Mouse (Mus musculus) cerebellum, adult 2 months (tissue): ENCODE results near the gene Slc16a11.

ENCODE experiments used
- CTCF ChIP-seq: fragments of 200-500 bp; IDR thresholded peaks from 2 replicates; pipeline ENCODE4 v1.5.1; 2011; ENCODE audit warnings: low read depth, mild to moderate bottlenecking, control low read depth, low read length, moderate library complexity, borderline replicate concordance; ENCODE audit not compliant: insufficient read depth
- POLR2A ChIP-seq: fragments of 200-500 bp; IDR thresholded peaks from 2 replicates; pipeline ENCODE4 v1.6.1; 2011; ENCODE audit warnings: low read length, control low read depth, borderline replicate concordance; ENCODE audit not compliant: insufficient read depth

DNA sequence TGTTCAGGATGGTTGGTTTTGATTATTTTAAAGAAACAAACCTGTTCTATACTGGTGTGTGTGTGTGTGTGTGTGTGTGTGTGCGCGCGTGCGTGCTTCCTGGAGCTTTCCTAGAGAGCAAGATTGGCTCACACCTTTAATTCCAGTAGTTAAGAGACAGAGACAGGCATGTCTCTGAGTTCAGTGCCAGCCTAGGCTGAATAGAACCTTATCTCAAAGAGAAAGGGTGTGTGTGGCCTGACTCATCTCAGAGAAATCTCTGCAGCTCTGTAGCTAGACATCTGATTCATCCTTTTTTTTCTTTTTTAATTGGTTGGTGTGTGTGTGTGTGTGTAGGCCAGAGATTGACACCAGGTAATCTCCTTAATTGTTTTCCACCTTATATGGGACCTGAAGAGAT is 46.5 kb downstream of the Slc16a11 start:
- TF ChIP-seq CTCF (no peak), POLR2A (no peak)
